Mouse (Mus musculus) skeletal muscle tissue, adult 2 months (tissue): Measurements from ENCODE around the gene Zfp971.
"Not testable (repeated sequence)": the region's sequence is repeated elsewhere in the genome, so short reads cannot be mapped to it uniquely, and the experiment has no call there.

Experiments used
- DNase-seq: peaks from one replicate; pipeline ENCODE4 v3.0.0-alpha.2; 2012; ENCODE audit warnings: low read depth, low spot score

Gene Zfp971

GRCm38 (mm10) chr2:178023011-178023611 lies at the start of gene Zfp971:
Gene Zfp971, plus strand, starts transcription at chr2:178023284.
- peak; percentile 11 for DNase-seq

DNA sequence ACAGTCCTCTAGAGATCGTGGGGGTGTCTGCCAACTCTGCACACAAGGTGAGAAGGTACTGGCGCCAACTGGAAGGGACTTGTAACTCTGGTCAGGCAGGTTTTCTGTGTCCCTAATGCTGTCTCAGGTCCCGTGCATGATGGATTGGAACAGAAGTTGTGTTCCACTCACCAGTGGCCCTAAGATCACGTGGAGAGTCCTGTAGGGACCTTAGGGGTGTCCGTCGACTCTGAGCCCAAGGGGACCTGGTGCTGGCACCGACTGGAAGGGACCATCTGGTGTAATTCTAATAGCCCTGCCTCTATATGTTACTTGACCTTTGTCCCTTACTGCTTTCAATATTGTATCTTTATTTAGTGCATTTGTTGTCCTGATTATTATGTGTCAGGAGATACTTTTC lies 48.3 kb upstream of the Zfp971 start:
- DNase-seq = not testable (repeated sequence)

DNA sequence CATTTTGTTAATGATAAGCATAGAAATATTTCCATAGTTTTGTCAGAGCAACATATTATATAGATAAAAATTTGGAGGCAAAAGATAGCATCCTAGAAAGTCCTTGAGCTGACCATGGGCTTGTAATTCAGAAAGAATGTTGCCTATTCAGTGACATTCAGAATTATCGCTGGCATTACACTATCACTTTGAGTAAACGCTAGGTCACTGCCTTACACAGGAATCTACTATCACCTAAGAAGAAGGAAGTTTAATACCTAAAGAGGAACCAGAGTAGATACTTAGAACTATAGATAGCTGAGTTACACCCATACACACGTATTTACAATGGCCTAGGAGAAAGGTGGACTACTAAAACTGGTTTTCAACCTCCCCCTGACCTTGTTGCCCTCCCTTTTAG lies 3.6 kb upstream of the Zfp971 start:
- DNase-seq = not testable (repeated sequence)

DNA sequence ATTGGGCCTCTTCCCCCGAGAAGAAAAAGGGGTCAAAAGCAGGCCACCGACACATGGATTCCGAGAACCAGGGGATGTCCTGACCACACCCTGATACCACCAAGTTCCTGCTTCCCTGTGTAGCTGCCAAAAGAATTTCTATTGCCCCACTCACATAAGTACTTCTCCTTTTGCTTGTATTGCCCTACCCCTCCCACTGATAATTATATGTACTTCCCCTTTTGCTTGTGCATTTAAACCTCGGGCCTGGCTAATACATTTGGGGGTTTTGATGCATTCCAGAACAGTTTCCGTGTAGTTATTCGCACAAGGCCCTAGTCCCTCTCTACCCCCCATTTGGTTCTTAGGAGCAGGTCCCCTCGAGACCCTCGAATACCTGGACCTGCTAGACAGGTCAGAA lies 2.3 kb upstream of the Zfp971 start:
- DNase-seq = peak; percentile 34

GRCm38 (mm10) chr2:178023861-178024260 lies 777 bp downstream of the Zfp971 start:
- not testable (repeated sequence) for DNase-seq

GRCm38 (mm10) chr2:178027601-178028000 lies 4.5 kb downstream of the Zfp971 start:
- DNase-seq = not testable (repeated sequence)

DNA sequence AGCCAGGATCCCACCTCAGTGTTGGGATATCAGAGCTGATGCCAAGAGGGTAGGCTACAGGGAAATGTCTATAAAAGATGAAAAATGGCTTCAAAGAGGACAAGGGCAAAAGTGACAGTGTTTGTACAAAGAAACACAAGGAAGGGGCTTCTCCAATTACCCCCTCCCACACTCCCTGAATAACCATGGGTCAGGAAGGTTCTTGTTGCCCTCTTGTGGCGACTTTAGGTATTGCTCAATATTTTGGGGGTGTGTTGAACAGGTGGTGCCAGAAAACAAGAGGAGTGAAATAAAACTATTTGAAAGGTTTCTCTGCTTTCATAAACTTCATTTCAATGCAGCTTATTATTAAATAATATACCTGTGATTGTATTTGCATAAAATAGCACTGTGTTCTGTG lies 35.1 kb downstream of the Zfp971 start:
- DNase-seq = peak; percentile 10

DNA sequence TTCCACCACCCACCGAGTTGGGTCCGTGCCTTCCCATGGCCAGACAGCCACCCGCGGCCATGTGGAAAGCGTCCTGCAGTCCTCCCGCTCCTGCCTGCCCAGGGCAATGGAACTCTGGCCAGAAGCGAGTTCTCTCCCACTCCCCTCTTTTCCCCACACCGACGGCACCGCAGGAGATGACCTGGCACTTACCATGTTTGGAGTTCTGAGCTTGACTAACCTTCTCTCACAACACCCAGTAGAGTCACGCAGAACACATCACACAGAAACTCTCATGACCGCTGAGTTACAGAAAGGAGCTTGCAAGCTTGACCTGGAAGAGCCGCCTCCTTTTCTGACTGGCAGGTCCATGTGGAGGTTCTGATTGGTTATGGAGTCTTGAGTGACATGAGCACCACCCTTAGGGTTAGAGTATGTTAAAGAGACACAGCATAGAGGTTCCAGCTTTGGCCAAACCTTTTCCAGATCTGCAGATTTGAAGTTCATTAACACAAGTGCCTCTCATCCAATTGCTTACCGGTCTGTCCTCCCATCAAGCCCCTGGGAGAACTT lies 55.2 kb downstream of the Zfp971 start, which contains the start of gene Zfp931:
Gene Zfp931 (minus strand): TSS at position 311 of the 552 bp plus-strand sequence.
- DNase-seq = not testable (repeated sequence)
